Mouse (Mus musculus): Measurements from ENCODE around the gene Sh3pxd2b.

Gene Sh3pxd2b

DNA sequence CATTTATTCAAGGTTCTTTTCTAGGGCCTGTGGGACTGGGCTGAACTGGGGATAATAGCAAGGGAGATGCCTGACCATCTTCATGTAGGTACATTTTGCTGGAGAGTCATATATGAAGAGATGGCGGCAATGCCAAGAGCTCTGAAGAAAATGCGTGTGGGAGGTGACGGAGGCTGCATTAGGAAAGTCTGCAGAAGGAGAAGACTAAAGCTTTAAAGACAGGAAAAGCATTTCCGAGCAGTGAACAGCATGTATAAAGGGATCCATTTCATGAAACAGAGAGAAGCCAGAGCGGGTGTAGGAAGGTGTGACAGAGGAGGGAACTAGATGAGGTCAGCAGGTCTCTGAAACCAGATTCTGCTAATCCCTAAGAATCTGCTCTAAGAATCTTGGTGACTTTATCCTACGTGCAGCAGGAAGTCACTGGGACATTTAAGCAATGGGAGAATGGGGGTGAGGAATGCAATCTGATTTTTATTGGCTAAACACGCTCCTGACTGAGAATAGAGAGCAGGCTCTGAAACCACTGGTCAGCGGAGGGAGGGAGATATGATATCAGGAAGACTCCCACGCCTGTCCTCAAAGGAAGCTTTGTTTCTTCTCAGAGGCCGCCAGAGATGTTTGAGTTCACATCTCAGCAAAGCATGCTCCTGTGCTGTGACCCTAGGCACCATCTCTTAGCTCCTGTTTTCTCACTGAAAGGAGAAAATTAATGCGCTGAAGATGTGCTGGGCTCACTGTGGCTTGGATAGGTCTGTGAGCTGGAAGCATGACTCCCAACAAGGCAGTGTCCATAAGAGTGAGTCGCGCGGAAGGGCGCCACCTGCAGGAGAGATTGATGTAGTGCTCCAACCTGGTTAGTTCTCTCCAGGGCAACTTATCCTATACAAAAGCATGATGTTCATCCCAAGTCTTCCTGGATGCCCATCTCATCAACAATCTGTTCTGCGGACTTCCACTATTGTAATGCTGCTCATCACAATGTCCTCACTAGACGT is 6.8 kb upstream of the Sh3pxd2b start:
- peak; percentile 84 for DNase-seq (ENCODE audit: low spot score)

DNA sequence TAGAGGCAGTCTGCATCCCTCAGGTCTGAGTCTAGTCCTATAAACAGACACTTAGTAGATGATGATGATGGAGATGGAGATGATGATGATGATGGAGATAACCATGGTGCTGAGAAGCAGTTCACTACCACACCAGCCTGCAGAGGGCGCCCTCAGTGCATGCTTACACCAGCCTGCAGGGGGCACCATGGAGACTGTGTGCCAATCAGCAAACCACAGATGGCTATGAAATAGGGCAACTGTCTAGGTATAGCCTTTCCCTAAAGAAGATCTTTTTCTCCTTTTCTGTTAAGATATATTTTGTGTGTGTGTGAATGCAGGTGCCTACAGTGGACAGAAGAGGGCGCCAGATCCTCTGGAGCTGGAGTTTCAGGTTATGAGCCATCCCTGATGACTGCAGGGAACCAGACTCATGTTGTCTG is 4.8 kb upstream of the Sh3pxd2b start:
- peak; percentile 69 for DNase-seq (ENCODE audit: low spot score)

DNA sequence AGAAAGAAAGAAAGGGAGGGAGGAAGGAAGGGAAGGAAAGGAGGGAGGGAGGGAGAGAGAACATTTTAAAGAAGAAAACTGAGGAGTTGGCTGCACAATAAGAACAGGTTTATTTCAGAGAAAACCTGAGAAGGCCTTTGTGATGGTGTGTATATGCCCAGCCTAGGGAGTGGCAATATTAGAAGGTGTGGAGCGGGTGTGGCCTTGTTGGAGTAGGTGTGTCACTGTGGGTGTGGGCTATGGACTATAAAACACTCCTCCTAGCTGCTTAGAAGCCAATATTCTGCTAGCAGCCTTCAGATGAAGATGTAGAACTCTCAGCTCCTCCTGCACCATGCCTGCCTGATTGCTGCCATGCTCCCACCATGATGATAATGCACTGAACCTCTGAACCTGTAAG is 4.3 kb upstream of the Sh3pxd2b start:
- no peak for DNase-seq (ENCODE audit: low spot score)

DNA sequence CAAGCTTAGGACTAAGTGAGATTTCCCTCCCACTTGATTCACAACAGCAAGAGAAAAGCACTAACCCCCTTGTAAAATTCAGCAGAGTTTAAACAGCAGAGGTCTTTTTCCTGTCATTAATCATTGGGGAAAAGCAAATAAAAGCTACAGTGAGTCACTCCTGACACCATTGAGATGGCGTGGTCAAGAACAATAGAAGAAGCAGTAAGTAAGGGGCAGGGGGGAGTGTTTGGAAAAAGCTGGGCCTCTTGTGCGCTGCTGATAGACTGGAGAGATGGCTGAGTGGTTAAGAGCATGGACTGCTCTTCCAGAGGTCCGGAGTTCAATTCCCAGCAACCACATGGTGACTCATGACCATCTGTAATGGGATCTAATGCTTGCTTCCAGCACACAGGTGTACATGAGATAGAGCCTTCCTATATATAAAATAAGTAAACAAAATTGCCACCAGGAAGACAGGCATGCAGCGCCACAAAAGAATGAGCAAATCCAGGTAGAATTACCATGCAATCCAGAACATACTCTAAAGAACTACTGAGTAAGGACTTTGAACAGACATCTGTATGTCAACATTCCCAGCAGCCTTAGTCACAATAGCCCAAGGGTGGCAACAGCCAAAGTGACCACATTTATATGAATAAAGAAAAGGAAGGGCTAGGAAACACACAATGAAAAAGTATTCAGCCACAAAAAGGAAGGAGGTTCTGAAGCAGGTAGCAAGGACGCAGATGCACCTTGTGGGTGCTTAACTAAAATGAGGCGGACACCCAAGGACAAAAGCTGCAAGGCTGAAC is 1.9 kb upstream of the Sh3pxd2b start:
- DNase-seq (ENCODE audit: low spot score), result no peak

GRCm38 (mm10) chr11:32347264-32347606 is 385 bp upstream of the Sh3pxd2b start:
- no peak for DNase-seq (ENCODE audit: low spot score)

GRCm38 (mm10) chr11:32348433-32349283 is 1.0 kb downstream of the Sh3pxd2b start:
- DNase-seq (ENCODE audit: low spot score), result no peak

DNA sequence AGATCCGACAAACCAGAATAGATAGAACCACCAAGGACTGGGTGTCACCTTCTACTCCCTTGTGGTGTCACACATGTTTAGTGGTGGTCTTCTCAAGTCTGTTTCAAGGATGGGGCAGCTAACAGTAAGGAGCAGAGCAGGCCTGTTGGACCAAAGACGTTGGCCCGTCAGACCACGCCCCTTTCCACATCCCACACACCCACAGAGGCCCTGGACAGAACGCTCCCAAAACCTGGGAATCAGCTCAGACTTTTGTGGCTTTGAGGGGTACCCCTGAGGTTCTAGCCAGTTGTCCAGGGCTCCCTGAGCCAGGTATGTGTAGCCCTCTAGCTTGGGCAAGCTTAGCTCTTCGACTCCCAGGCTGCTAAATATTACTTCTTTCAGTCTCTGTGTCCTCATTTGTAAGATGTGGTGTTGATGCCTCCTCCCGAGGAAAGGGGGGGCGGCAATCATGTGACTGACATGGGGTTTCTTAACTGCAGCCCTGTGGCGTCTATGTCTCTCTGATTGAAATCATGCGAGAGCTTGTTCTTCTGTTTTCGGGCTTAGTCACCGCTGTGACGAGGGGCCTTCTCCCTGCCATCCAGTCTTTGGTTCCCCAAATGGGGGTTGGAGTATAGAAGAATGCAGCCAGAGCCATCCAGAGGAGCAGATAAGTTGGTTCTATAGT is 1.8 kb downstream of the Sh3pxd2b start:
- DNase-seq (ENCODE audit: low spot score), result no peak

- DNase-seq (ENCODE audit: low spot score), result no peak
Measured at GRCm38 (mm10) chr11:32352946-32353345, 5.3 kb downstream of the Sh3pxd2b start.

DNA sequence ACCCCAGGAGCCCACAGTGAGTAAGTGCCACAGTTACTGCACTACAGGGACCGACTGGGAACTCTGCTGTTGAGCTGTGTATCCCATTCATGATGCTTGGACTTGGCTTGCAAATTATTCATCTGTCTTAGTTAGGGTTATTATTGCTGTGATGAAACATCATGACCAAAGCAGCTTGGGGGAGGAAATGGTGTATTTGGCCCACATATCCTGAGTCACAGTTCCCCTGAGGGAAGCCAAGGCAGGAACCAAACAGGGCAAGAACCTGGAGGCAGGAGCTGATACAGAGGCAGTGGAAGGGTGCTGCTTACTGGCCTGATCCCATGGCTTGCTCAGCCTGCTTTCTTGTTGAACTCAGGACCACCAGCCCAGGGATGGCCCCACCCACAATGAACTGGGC is 7.8 kb downstream of the Sh3pxd2b start:
- no peak for DNase-seq (ENCODE audit: low spot score)

- no peak for DNase-seq (ENCODE audit: low spot score)
Measured at GRCm38 (mm10) chr11:32357686-32358085, 10.1 kb downstream of the Sh3pxd2b start.

GRCm38 (mm10) chr11:32358399-32358798 is 10.8 kb downstream of the Sh3pxd2b start:
- DNase-seq (ENCODE audit: low spot score), result no peak

- no peak for DNase-seq (ENCODE audit: low spot score)
Measured at GRCm38 (mm10) chr11:32359566-32359965, 11.9 kb downstream of the Sh3pxd2b start.

DNA sequence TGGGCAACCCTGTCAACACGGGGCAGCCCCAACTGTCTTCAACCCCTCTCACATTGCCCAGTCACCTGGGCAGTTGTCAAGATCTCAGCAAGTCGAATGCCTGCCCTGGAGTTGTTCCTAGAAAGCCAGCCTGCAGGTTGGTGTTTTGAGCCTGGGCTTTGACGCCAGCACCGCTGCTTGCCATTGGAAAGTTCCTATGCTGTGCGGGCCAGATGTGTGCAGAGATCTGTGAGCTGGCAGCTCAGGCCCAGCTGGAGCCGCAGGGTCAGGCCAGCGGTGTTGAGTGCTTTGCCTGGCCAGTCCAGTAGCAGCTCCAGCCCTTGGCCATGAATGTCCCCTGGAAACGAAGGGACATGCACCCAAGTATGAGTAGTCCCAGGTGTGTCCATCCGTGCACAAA is 14.2 kb downstream of the Sh3pxd2b start:
- DNase-seq (ENCODE audit: low spot score), result no peak

DNA sequence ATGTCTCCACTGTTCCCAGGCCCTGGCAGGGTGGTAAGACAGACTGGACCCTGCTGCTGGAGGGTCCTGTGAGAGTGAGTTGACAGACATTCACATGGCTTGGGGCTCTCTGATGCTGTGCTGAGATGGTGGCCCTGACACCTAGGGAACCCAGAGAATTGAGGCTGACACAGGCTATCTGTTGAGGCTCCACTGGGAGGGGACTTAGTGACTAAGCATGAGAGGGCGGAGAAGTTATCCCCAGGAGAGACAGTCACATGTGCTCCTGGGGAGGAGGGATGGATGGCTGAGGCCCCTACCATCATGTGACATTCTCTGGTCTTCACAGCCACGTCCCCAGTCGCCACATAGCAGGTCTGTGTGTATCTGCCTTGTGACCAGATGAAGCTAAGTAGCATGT is 15.6 kb downstream of the Sh3pxd2b start:
- no peak for DNase-seq (ENCODE audit: low spot score)

GRCm38 (mm10) chr11:32363610-32364220 is 16.1 kb downstream of the Sh3pxd2b start:
- DNase-seq (ENCODE audit: low spot score), result no peak

DNA sequence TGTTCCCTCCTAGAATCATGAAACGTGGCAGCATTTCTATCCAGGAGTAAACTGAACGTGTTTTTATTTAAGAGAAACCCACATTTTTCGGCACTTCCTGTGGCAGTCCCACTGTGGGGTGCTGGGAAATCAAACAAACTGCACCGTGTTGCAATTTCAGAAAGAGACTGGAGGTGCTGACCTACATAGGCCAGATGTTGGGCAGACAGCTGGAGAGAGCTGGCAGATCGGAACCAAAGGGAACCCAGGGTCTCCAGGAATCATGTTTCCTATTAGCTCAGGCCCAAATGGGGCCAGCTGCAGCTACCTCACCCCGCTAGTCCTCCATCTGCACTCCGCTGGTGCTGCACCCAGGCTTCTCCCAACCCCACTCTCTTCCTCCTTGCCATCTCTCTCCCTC is 16.8 kb downstream of the Sh3pxd2b start:
- DNase-seq (ENCODE audit: low spot score), result no peak

DNA sequence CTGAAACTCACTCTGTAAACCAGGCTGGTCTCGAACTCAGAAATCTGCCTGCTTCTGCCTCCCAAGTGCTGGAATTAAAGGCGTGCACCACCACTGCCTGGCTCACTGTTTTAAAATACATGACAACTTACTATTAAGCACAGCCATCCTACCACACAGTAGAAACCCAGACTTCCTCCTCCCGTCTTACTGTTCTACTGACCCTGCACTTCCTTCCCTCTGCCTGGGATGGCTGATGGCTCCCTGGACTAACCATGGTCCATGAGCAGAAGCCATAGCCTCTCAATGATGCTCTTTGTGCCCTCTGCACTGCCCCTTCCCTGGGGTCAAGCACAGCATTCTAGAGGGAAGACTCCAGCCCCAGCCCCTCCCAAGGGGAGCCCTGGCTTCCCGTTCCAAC is 17.9 kb downstream of the Sh3pxd2b start:
- DNase-seq (ENCODE audit: low spot score), result no peak

DNA sequence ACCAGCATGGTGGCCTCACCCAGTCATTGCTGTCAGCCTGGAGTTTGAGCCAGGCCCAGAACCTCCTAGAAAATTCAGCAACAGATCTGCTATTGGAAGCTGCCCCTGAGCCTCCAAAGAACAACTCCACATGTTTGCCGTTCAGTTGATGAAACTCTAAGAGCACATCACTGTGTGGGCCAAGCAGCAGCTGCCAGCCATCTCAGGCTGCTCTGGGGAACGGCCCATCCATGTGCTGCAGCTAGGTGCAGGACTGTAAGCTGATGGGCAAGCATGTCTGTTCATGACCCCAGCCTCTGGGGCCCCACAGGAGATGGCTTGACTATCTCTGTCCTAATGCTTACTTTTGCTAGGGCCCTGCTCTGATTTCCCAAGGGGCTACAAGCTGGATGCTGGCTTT is 19.4 kb downstream of the Sh3pxd2b start:
- no peak for DNase-seq (ENCODE audit: low spot score)

GRCm38 (mm10) chr11:32368986-32369385 is 21.4 kb downstream of the Sh3pxd2b start:
- DNase-seq (ENCODE audit: low spot score), result no peak

- no peak for DNase-seq (ENCODE audit: low spot score)
Measured at GRCm38 (mm10) chr11:32370881-32371280, 23.3 kb downstream of the Sh3pxd2b start.

Measured in embryo, embryonic 10 days (tissue).